Mouse (Mus musculus) inflammation-experienced regulatory T-cells (primary cell): Measurements from ENCODE around the gene Cdcp1. TPM values are rescaled to one million over a fixed set of nuclear protein-coding genes. Genes with fewer than 3 reads are reported as not detected.

Experiments
- polyA plus RNA-seq, 2 experiments: library from polyadenylated mRNA; unstranded; fragments of 100-300 nt; shearing (Covaris generic); gene quantifications; one replicate each; pipeline ENCODE4 v1.2.1; 2017

Gene Cdcp1
- polyA plus RNA-seq = 1 to 10 TPM in 1 of 2 experiments, not detected in 1; 3.3 TPM

DNA sequence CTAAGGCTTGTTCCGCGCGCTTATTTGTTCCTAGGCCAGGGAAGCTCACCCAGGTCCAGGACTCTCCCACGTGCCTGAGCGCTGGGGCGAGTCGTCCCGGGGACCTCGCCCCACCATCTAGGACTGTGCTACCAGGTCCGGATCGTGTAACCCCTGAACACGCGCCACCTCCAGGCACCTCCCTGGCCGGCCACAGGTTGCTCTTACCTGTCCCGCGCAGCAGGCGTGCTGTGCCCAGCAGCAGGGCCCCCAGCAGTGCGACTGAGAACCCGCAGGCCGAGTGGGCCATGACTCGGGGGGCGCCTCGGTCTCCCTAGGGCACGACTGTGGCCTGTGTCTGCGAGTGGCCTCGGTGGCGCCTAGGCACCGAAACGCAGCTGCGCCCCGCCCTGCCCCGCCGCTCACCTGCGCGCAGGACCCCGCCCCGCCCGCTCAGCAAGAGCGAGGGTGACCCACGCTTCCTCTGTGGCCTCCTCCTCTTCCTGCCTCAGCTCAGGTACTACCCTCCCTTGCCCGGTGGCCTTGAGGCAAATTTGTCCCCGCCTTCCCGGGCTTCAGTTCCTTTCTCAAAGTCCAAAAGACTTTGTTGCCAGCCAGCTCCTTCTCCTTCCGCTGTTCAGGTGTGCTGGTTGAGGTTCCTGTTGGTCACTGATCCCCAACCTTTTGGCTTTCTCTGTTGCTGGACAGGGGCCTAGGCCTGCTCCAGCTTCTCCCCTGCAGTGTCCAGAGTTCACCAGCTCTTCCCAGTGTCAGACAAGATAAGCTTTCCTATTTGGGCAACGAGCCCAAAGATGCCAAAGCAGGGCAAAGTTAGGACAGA is at the start of gene Cdcp1:
Cdcp1 (minus strand) TSS at position 418 of the 820 bp plus-strand sequence.

GRCm38 (mm10) chr9:123260611-123261021 is 44.8 kb upstream of the Cdcp1 start, which contains the start of gene Tmem158:
Gene Tmem158, minus strand, starts transcription at chr9:123260764.

DNA sequence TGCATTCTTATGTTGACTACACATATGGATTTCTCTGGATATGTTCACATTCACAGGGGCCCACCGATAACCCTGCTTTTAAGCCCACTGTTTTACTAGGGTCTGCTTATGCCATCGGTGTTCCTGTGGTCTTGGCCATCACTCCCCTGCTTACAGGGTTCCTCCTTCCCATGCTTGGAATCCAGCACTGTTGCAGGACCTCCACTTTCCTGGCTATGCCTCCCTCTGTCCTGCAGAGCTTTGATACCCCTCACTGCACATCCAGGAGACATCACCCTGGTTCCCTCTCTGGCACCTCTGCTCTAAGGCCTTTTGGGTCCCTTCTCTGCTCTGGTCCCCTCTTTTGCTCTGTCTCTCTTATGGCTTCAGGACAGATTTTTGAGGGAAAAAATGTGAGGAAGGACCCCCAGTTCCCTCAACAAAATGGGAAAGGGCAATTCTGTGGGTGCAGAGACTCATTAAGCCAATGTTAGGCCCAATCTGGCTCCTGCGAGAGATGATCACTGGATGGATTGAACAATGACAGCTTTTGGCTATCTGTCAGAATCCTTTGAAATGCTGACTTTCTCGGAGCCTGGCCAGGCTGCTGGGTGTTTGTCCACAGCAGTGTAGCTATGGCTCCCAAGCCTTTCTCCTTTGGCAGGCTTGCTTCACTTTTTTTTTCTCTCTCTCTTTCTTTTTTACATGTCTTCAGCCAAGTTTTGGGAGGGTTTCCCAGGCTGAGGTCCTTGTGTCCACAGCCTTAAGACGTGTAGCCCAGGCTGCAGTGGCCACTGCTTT is 65.4 kb downstream of the Cdcp1 start, which contains the start of gene Clec3b:
Clec3b (plus strand) TSS at position 706 of the 780 bp plus-strand sequence.

Other genes with a start within 250 kb of the Cdcp1 start
- gene Tmem42, start 194.7 kb downstream of the Cdcp1 start, polyA plus RNA-seq = 10 to 100 TPM; 30.8 to 33.6 TPM
- gene Tgm4, start 181.3 kb downstream of the Cdcp1 start, polyA plus RNA-seq = 1 to 10 TPM in 1 of 2 experiments, under 1 TPM in 1; 0.80 to 5.8 TPM
- 10 to 100 TPM; 64.8 to 69.8 TPM for gene Zdhhc3, start 102.8 kb downstream of the Cdcp1 start, polyA plus RNA-seq
- 10 to 100 TPM; 83.1 to 95.3 TPM for gene Exosc7, start 102.8 kb downstream of the Cdcp1 start, polyA plus RNA-seq
- 1 to 10 TPM in 1 of 2 experiments, under 1 TPM in 1; 0.48 to 1.2 TPM for gene Clec3b, start 65.1 kb downstream of the Cdcp1 start, polyA plus RNA-seq
- gene Tmem158, start 44.7 kb upstream of the Cdcp1 start, polyA plus RNA-seq = 10 to 100 TPM; 12.7 to 35.7 TPM
- 100 to 1,000 TPM; 245 to 283 TPM for gene Lars2, start 150.9 kb upstream of the Cdcp1 start, polyA plus RNA-seq